Comparison of ENCODE assay signal across 13 mouse cellular contexts in genomic region chr5:130190909-130191308, GRCm38 (mm10).
"Had no signal": no experiment of that assay in that cellular context is flagged by ENCODE, and none has a peak within 500 bp of the region (broad histone marks: within the 10 kb centered on the region; RNA-seq: fewer than 3 reads in every experiment).

No protein-coding gene starts in this region.

- ATAC-seq: hindbrain, embryonic 16.5 days; intestine, embryonic 15.5 days had no signal

- H3K9me3 ChIP-seq: intestine, embryonic 15.5 days; liver, embryonic 13.5 days; lung, embryonic 15.5 days had no signal

- H3K9ac ChIP-seq: intestine, embryonic 15.5 days; liver, embryonic 13.5 days; lung, embryonic 15.5 days had no signal

- DNase-seq: kidney, adult 18-20 months; layer of hippocampus, postnatal 36 days; liver, embryonic 13.5 days; lung, postnatal 14 days; midbrain, embryonic 14.5 days; thymus, adult 2 months; thymus, postnatal 14 days; thymus, postnatal 4 days had no signal

- H3K27me3 ChIP-seq: intestine, embryonic 15.5 days; liver, embryonic 13.5 days; lung, embryonic 15.5 days had no signal

- H3K4me1 ChIP-seq: intestine, embryonic 15.5 days had no signal

- H3K4me3 ChIP-seq: intestine, embryonic 15.5 days; left cerebral cortex, adult 2 months; liver, embryonic 13.5 days; lung, embryonic 15.5 days had no signal

- H3K27ac ChIP-seq: intestine, embryonic 15.5 days; left cerebral cortex, adult 2 months; liver, embryonic 13.5 days had no signal

- H3K4me2 ChIP-seq: intestine, embryonic 15.5 days; liver, embryonic 13.5 days; lung, embryonic 15.5 days; midbrain, embryonic 11.5 days had no signal
